Mouse (Mus musculus) cerebellum, postnatal 36 days (tissue): Measurements from ENCODE around the gene Pxn.
"Not testable (repeated sequence)": the region's sequence is repeated elsewhere in the genome, so short reads cannot be mapped to it uniquely, and the experiment has no call there.

Experiments used
- DNase-seq, 2 experiments: peaks; one replicate each; pipeline ENCODE4 v3.0.0; 2021 to 2022; ENCODE audit warnings: mixed read lengths in 2 of 2

Gene Pxn

GRCm38 (mm10) chr5:115554536-115555291 lies 48.2 kb downstream of the Pxn start:
- DNase-seq = no peak

- peak; percentile 79 to 88 for DNase-seq
Measured at GRCm38 (mm10) chr5:115556217-115556616, 49.7 kb downstream of the Pxn start.

- DNase-seq = no peak
Measured at GRCm38 (mm10) chr5:115558182-115558794, 51.8 kb downstream of the Pxn start.

GRCm38 (mm10) chr5:115559237-115560101 lies 53.0 kb downstream of the Pxn start, which contains the start of gene Rplp0:
TSS of gene Rplp0 (plus strand) at chr5:115559467.
- DNase-seq = peak; percentile 100

GRCm38 (mm10) chr5:115560336-115560905 lies 53.9 kb downstream of the Pxn start:
- no peak for DNase-seq

- no peak for DNase-seq
Measured at GRCm38 (mm10) chr5:115563771-115564585, 57.5 kb downstream of the Pxn start.

- DNase-seq = peak; percentile 74 to 79
Measured at GRCm38 (mm10) chr5:115564737-115565393, 58.4 kb downstream of the Pxn start, which contains the start of gene Gcn1l1. TSS of gene Gcn1l1 (plus strand) at chr5:115565254.

GRCm38 (mm10) chr5:115565403-115565802 lies 58.9 kb downstream of the Pxn start:
- no peak for DNase-seq

GRCm38 (mm10) chr5:115568681-115569080 lies 62.2 kb downstream of the Pxn start:
- DNase-seq = no peak

GRCm38 (mm10) chr5:115569308-115569707 lies 62.8 kb downstream of the Pxn start:
- no peak for DNase-seq

GRCm38 (mm10) chr5:115569721-115570120 lies 63.2 kb downstream of the Pxn start:
- DNase-seq = no peak

GRCm38 (mm10) chr5:115571086-115571485 lies 64.6 kb downstream of the Pxn start:
- no peak for DNase-seq

GRCm38 (mm10) chr5:115572679-115573535 lies 66.4 kb downstream of the Pxn start:
- DNase-seq = no peak

GRCm38 (mm10) chr5:115574992-115575391 lies 68.5 kb downstream of the Pxn start:
- DNase-seq = peak; percentile 32 to 55

GRCm38 (mm10) chr5:115577686-115578085 lies 71.2 kb downstream of the Pxn start:
- DNase-seq = not testable (repeated sequence)

- peak; percentile 43 to 53 for DNase-seq
Measured at GRCm38 (mm10) chr5:115578922-115579321, 72.4 kb downstream of the Pxn start.

- DNase-seq = no peak
Measured at GRCm38 (mm10) chr5:115579363-115579762, 72.9 kb downstream of the Pxn start.

GRCm38 (mm10) chr5:115580229-115581001 lies 73.9 kb downstream of the Pxn start:
- no peak for DNase-seq

GRCm38 (mm10) chr5:115581662-115582061 lies 75.2 kb downstream of the Pxn start:
- no peak for DNase-seq

GRCm38 (mm10) chr5:115585616-115586015 lies 79.1 kb downstream of the Pxn start:
- no peak for DNase-seq
